Mouse (Mus musculus) thymus, postnatal 4 days (tissue): ENCODE results near the gene Eif4h.

ENCODE experiments used
- DNase-seq: peaks from one replicate; pipeline ENCODE4 v3.0.0; 2021

Eif4h gene

GRCm38 (mm10) chr5:134604376-134604775, 34.9 kb downstream of the Eif4h start:
- no peak for DNase-seq

DNA sequence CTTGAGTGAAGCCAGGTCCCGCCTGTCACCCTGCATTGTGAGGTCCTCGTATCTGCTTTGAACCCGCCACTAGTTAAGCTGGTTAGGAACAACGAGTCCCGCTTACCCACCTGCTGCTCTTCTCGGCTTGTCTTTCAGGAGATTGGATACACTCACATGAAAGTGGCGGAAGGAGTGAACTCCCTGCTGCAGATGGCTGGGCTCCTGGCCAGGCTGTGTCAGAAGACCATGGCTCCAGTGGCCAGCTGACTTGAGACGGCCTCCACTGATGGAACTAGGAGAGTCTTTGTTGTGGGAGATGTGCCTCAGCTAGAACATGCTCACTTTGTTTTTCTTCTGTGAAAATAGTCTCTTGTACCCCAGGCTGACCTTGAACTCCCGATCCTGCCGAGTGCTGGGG, 41.6 kb downstream of the Eif4h start:
- no peak for DNase-seq

- DNase-seq: no peak
Measured at GRCm38 (mm10) chr5:134593093-134593492, 46.2 kb downstream of the Eif4h start.

DNA sequence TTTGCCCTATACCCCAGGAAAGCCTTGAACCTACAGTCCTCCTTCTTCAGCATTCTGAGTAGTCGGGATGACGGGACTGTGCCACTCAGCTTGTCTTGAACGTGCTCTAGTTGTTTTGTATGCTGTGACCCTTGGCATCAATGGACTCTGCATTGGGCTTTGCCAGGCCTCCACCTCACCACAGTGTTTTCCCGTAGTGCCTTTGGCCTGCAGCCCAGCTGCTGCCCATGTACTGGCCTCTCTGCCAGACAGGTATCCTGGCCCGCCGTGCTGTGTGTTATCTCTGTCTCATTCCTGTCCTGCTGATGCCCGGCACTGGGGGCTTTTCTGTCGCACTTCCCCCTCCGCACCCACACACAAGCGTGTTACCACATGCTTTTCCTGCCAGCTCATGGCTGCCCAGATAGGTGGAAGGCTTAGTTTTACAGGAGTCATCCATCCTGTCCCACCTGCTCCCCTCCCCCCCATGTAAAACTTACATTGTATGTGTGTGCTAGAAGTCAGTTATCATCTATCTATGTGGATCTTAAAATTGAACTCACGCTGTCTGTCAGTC, 47.2 kb downstream of the Eif4h start:
- no peak for DNase-seq

GRCm38 (mm10) chr5:134589900-134590299, 49.4 kb downstream of the Eif4h start:
- DNase-seq: no peak

DNA sequence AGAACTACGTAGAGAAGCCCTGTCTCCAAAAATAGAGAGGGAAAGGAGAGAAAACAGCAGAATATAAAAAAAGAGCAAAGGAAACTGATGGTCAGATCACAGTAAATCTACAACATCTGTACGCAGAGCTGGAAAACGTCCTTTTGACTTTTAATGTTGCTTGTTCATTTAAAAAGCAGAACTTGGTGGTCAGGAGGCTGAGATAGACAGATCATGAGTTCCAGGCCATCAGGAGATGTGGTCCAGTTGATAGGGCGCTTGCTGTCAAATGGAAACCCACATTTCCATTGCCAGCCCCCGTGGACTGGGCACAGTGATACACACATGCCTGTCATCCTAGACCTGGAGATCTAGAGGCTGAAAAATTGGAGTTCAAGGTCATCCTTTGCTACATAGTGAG, 54.5 kb downstream of the Eif4h start:
- DNase-seq: no peak

DNA sequence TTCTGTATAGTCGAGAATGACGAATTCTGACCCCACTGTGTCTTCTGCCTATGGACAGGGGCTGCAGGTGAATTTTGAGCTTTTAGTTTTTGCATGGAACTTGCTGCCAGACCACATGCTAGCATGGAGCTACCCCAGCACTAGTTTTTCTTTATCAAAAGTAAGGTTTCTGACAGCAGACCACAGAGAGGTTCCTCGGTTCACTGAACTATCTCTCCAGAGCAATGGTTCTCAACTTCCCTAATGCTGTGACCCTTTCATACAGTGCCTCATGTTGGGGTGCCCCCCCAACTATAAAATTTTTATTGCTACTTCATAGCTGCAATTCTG, 55.4 kb downstream of the Eif4h start:
- DNase-seq: no peak

DNA sequence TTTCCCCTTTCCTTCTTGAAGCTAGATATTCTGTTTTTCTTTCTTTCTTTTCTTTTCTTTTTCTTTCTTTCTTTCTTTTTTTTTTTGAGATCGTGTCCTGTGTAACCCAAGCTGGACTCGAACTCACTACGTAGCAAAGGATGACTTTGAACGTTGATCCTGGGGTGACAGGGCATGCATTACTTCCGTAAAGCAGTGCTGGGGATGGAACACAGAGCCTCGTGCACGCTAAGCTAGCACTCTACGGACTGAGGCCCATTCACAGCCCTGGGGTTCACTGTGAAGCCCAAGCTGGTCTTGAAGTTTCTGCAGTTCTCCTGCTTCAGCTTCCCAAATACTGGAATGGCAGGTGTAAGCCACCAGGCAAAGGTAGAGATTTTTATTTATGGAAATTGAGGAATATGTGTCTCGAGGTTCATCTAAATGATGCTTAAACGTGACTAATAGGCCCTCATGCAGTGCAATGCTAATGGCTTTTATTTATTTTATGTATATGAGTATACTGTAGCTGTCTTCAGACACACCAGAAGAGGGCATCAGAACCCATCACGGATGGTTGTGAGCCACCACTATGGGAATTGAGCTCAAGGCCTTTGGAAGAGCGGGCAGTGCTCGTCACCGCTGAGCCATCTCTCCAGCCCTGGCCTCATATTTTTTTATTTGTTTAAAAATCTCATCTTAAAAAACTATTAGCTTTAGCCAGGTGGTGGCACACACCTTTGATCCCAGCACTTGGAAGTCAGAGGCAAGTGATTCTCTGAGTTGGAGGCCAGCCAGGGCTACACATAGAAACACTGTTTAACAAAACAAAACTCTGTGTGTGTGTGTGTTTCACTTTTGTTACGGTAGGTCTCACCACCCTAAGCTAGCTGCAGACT, 56.0 kb downstream of the Eif4h start:
- DNase-seq: peak; percentile 25

DNA sequence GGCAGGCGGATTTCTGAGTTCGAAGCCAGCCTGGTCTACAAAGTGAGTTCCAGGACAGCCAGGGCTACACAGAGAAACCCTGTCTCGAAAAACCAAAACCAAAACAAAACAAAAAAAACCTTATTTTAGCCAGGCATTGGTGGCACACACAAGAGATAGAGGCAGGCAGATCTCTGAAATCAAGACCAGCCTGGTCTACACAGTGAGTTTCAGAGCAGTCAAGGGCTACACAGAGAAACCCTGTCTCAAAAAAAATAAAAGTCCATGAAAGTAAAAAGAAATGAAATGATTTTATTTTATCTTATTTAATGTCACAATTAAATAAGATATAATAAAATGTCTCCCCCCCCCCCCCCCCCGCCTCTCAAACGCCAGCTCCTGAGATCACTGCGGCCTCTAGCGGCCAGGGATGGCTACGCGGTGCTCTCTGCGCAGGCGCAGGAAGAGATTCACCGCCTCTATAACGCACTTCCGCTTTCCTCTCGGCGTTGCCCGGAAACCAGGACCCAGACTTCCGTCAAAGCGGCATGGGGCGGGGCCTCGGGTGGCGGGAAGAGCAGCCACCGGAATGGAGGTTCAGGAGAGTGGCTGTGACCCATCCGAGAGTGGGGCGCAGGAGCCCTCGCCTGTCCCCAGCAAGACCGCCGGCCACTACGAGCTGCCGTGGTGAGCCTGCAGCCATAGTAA, 56.9 kb downstream of the Eif4h start:
- DNase-seq: peak; percentile 98

DNA sequence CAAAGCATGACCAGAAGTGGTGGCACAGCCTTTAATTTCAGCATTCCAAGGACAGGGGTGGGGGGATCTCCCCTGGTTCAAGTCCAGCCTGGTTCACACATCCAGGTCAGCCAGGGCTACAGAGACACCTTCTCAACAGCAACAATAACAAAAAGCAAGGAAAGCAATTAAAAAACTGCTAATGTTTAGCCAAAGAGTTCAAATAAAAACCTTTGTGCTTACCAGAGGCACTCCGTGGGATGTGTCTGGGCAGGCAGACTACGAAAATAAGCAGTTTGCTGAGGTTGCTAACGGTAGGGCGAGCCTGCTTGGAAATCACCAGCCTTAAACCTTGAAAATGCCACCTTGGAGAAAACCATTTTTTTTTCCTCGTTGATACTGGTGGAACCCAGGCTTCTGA, 58.1 kb downstream of the Eif4h start, which contains the start of gene Rfc2:
TSS of gene Rfc2 (plus strand) at position 221 of the 400 bp plus-strand sequence.
- no peak for DNase-seq

DNA sequence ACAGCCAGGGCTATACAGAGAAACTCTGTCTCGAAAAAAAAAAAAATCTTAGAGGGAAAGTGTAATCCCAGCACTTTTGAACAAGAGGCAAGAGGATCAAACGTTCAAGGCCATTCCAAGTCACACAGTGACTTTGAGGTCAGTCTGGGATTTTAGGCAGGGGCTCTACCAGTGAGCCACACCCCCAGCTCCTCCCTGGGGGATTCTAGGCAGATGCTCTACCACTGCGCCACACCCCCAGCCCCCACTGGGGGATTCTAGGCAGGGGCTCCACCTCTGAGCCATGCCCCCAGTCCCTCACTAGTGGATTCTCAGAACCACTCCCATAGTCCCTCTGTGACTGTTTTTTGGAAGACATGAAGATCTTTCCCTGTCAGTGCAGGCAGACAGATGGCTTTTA, 60.2 kb downstream of the Eif4h start:
- DNase-seq: no peak

- DNase-seq: no peak
Measured at GRCm38 (mm10) chr5:134577534-134577933, 61.8 kb downstream of the Eif4h start.

GRCm38 (mm10) chr5:134576517-134577220, 62.6 kb downstream of the Eif4h start:
- no peak for DNase-seq

DNA sequence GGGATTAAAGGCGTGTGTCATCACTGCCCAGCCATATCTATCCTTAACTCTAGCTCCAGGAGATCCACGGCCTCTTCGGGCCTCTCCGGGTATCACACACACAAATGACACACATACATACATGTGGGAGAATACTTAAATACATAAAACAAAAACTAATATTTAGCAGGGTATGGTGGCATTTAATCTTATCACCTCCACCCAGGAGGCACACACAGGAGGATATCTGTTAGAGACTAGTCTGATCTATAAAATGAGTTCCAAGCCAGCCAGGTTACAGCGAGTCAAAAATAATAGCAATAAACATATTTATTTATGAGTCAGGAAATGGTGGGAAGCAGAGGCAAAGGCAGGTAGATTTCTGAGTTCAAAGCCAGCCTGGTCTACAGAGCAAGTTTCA, 63.5 kb downstream of the Eif4h start:
- DNase-seq: no peak

DNA sequence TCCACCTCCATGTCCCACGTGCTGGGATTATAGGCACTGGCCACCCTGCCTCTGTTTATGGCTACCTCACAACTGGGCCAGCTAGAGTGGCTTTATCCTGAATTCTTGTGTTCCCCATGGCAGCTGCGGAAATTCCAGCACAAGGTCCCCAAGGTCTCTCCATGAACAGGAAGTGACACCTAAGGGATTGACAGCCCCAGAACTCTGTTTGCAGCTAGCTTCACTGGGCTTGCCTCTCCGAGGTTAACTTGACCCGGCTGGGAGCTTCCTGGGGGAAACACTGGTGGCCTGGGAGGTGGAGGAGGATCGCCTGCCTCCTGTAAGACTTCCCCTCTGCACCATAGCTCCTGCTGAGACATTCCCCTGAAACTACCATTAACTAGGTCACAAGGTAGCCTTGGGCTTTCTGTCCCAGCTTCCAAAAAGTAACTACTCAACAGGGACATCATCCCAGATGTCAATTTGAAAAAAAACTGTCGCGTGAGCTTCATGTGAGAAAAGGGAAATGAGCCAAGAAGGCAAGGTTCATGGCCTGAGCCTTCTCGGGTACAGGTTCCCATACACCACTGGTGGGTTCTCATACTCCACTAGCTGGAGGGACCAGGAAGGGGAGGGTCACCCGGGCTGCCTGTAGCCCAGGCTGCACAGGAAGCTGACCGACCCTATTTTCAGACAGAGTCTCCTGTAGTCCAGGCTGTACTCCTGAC, 66.6 kb downstream of the Eif4h start:
- no peak for DNase-seq

DNA sequence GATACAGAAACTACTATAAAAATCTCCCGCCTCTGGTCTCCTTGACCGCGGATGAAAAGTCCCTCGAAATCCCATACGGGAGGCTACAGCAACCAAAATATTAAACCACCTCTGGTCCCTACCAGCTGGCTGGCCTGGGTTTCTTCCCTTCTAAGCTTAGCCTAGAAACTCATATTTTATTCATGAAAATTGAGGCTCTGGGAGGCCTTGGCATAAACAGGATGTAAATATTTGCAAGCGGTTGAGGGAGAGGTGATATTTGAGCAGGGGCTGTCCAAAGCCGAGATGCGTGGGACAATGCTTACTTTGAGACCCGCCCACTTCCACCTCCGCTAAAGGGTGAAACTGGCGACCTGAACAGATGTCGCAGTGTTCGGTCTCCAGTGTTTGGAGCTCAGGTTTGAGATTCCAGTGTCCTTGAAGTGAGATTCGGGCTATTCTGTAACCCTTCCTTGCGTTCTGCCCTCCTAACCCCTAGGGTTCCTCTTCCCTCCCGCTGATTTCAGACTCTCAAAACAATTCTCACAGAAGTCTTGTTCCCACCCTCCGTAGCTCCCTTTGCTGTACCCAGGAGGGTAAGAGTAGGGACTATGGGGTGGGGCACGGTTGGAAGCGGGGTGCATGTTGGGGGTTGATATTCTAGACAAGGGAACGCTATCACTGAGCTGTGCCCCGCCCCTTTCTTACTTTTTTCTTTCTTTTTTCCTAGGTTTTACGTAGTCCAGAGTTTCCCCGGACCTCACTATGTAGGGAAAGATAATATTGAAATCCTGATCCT, 67.4 kb downstream of the Eif4h start:
- peak; percentile 48 for DNase-seq
